9 mouse cellular contexts compared by ENCODE assay signal in the genomic region with DNA sequence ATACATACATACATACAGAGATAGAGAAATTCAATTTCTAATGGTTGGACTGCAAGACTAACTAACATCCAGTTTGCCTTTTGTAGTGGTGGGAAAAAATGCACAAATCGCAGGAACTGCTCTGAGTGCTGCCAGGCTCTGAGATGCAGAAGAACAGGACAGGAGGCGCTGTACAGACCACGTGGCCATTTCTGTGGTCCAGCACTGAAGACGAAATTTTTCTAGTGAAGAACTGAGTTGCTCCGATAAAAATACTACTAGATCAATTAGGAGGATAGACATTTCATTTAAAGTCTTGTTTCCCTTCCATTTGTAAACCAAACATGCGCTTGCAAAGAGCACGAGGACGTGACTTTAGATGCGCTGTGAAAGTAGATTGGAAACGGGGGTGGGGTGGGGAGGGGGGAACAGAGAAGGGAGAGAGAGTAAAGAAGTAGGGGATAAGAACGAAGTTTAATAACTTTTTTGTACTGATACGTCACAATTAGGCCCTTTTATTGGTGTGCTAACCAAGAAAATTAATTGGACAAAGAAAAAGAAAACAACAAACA. TPM values are rescaled to one million over a fixed set of nuclear protein-coding genes. Genes with fewer than 3 reads are reported as not detected.
DNase-seq lines count a peak whose midpoint lies in the region; ATAC-seq lines count a peak whose summit lies in the region.
"Had no signal": no experiment of that assay in that cellular context is flagged by ENCODE, and none has a peak within 500 bp of the region (broad histone marks: within the 10 kb centered on the region; RNA-seq: fewer than 3 reads in every experiment).

No protein-coding gene starts in this region.

- ATAC-seq in embryonic facial prominence, embryonic 14.5 days (ENCODE audit: low read depth) = 0 out of 2 replicates have a peak, but pooled peaks have one; percentile 24
- ATAC-seq in intestine, embryonic 16.5 days = no peak
- 0 out of 2 replicates have a peak, but pooled peaks have one; percentile 24 for ATAC-seq in midbrain, embryonic 13.5 days

- no peaks in the 10 kb centered on the region for H3K4me1 ChIP-seq in embryonic facial prominence, embryonic 14.5 days (ENCODE audit: control insufficient read depth, insufficient read depth, low read length)
- peaks cover 7% of the 10 kb centered on the region for H3K4me1 ChIP-seq in intestine, embryonic 16.5 days (ENCODE audit: control insufficient read depth, insufficient read depth, low read length)
- H3K4me1 ChIP-seq in midbrain, embryonic 13.5 days (replicated peaks) = peaks cover 22% of the 10 kb centered on the region

- DNase-seq in left cerebral cortex, postnatal 4 days = peak; percentile 34
- no peak for DNase-seq in left cerebral cortex, adult 8-10 months (ENCODE audit: low spot score in 2 of 2)
- DNase-seq in adipocyte (ENCODE audit: low spot score) = peak; percentile 54
- DNase-seq in embryonic facial prominence, embryonic 14.5 days (ENCODE audit: low spot score) = peak; percentile 87
- DNase-seq in urinary bladder, postnatal 25 days (ENCODE audit: low spot score) = no peak
- no peak for DNase-seq in gastrocnemius, postnatal 36 days

- intact Hi-C loops in left cerebral cortex, postnatal 4 days (cut with DNase I) = loop anchor here (5.0 kb wide), 1 partner anchor 106 kb away; no protein-coding TSS in a partner anchor
- intact Hi-C loops in gastrocnemius, postnatal 36 days (cut with DNase I) = loop anchor here (5.0 kb wide), 1 partner anchor 541 kb away; no protein-coding TSS in a partner anchor

- no peak overlapping the region; the same call in 1 of the 2 replicates for H3K27ac ChIP-seq in embryonic facial prominence, embryonic 14.5 days (replicated peaks; ENCODE audit: low read depth, low read length)
- no peak overlapping the region for H3K27ac ChIP-seq in intestine, embryonic 16.5 days (ENCODE audit: low read length)
- no peak overlapping the region for H3K27ac ChIP-seq in midbrain, embryonic 13.5 days

- WGBS in embryonic facial prominence, embryonic 14.5 days = 0% methylated on average over 12 of the region's 12 CpGs
- under 1% methylated on average over 12 of the region's 12 CpGs for WGBS in intestine, embryonic 16.5 days
- WGBS in midbrain, embryonic 13.5 days = under 1% methylated on average over 12 of the region's 12 CpGs

- no peaks in the 10 kb centered on the region for H3K27me3 ChIP-seq in embryonic facial prominence, embryonic 14.5 days (replicated peaks; ENCODE audit: control insufficient read depth, insufficient read depth, low read length)
- no peaks in the 10 kb centered on the region for H3K27me3 ChIP-seq in intestine, embryonic 16.5 days (replicated peaks; ENCODE audit: control insufficient read depth, insufficient read depth, low read length)
- H3K27me3 ChIP-seq in midbrain, embryonic 13.5 days = peaks cover 6% of the 10 kb centered on the region

- H3K4me2 ChIP-seq in embryonic facial prominence, embryonic 14.5 days (ENCODE audit: low read depth, low read length) = peak overlapping the region; percentile 97
- peak overlapping the region; percentile 63 for H3K4me2 ChIP-seq in intestine, embryonic 16.5 days (ENCODE audit: low read depth, low read length)
- H3K4me2 ChIP-seq in midbrain, embryonic 13.5 days (replicated peaks) = peak overlapping the region; percentile 91

- H3K36me3 ChIP-seq in embryonic facial prominence, embryonic 14.5 days (ENCODE audit: control insufficient read depth, insufficient read depth, low read length) = no peaks in the 10 kb centered on the region
- no peaks in the 10 kb centered on the region for H3K36me3 ChIP-seq in intestine, embryonic 16.5 days (ENCODE audit: control insufficient read depth, insufficient read depth, low read length)
- H3K36me3 ChIP-seq in midbrain, embryonic 13.5 days = no peaks in the 10 kb centered on the region

- peak overlapping the region; percentile 61 for H3K9ac ChIP-seq in embryonic facial prominence, embryonic 14.5 days (ENCODE audit: low read depth, low read length)
- no peak overlapping the region for H3K9ac ChIP-seq in intestine, embryonic 16.5 days (ENCODE audit: low read depth, low read length)
- peak overlapping the region; percentile 29 for H3K9ac ChIP-seq in midbrain, embryonic 13.5 days (replicated peaks)

- peak overlapping the region; percentile 54 for H3K4me3 ChIP-seq in embryonic facial prominence, embryonic 14.5 days (ENCODE audit: low read depth, low read length)
- H3K4me3 ChIP-seq in intestine, embryonic 16.5 days (ENCODE audit: low read length) = peak overlapping the region; percentile 49
- H3K4me3 ChIP-seq in midbrain, embryonic 13.5 days (replicated peaks) = peak overlapping the region; percentile 61

- no peaks in the 10 kb centered on the region for H3K9me3 ChIP-seq in embryonic facial prominence, embryonic 14.5 days (ENCODE audit: control insufficient read depth, low read length)
- H3K9me3 ChIP-seq in intestine, embryonic 16.5 days (ENCODE audit: control insufficient read depth, low read length) = no peaks in the 10 kb centered on the region
- H3K9me3 ChIP-seq in midbrain, embryonic 13.5 days = no peaks in the 10 kb centered on the region

RNA-seq across cellular contexts. Expression of gene Trim27, which starts 7.6 kb away (rescaled TPM):
- total RNA-seq in left cerebral cortex, postnatal 4 days (2021) = 10 to 100 TPM; 57.6 to 65.0 TPM
- total RNA-seq in left cerebral cortex, adult 8-10 months (2022) = 10 to 100 TPM; 34.1 to 39.5 (median 35.3) TPM
- 111 and 127 TPM in 2 replicates for polyA plus RNA-seq in embryonic facial prominence, embryonic 14.5 days (2014; fragmentation: Nextera tagmentation; extraction: Ambion mirVana)
- 119 and 122 TPM in 2 replicates for polyA plus RNA-seq in intestine, embryonic 16.5 days (2015; fragmentation: Nextera tagmentation; extraction: Ambion mirVana)
- 87.2 and 95.5 TPM in 2 replicates for polyA plus RNA-seq in midbrain, embryonic 13.5 days (2015; fragmentation: Nextera tagmentation; extraction: Ambion mirVana)
- total RNA-seq in gastrocnemius, postnatal 36 days (2021) = 10 to 100 TPM; 19.8 to 20.7 TPM

RNA-seq across cellular contexts. Expression of gene Olfr1368, which starts 26.0 kb away (rescaled TPM):
- total RNA-seq in left cerebral cortex, postnatal 4 days (2021) = not detected
- not detected for total RNA-seq in left cerebral cortex, adult 8-10 months (2022)
- not detected in 2 replicates for polyA plus RNA-seq in embryonic facial prominence, embryonic 14.5 days (2014; fragmentation: Nextera tagmentation; extraction: Ambion mirVana)
- polyA plus RNA-seq in intestine, embryonic 16.5 days (2015; fragmentation: Nextera tagmentation; extraction: Ambion mirVana) = not detected in 2 replicates
- polyA plus RNA-seq in midbrain, embryonic 13.5 days (2015; fragmentation: Nextera tagmentation; extraction: Ambion mirVana) = not detected in 2 replicates
- total RNA-seq in gastrocnemius, postnatal 36 days (2021) = not detected
- total RNA-seq: layer of hippocampus, postnatal 36 days had no signal

RNA-seq across cellular contexts. Expression of gene Olfr263, which starts 42.2 kb away (rescaled TPM):
- not detected for total RNA-seq in left cerebral cortex, postnatal 4 days (2021)
- total RNA-seq in left cerebral cortex, adult 8-10 months (2022) = not detected
- polyA plus RNA-seq in embryonic facial prominence, embryonic 14.5 days (2014; fragmentation: Nextera tagmentation; extraction: Ambion mirVana) = 0.18 TPM in 1 of 2 replicates, not detected in the other
- not detected in 2 replicates for polyA plus RNA-seq in intestine, embryonic 16.5 days (2015; fragmentation: Nextera tagmentation; extraction: Ambion mirVana)
- not detected in 2 replicates for polyA plus RNA-seq in midbrain, embryonic 13.5 days (2015; fragmentation: Nextera tagmentation; extraction: Ambion mirVana)
- not detected for total RNA-seq in gastrocnemius, postnatal 36 days (2021)
- total RNA-seq: layer of hippocampus, postnatal 36 days had no signal

Comparison
In these comparisons a context has a peak if more than half of its experiments do, and no peak if none do; other contexts are left out.
1. DNase-seq: peak in left cerebral cortex, postnatal 4 days (single experiment), adipocyte (single experiment) and embryonic facial prominence, embryonic 14.5 days (single experiment); none in left cerebral cortex, adult 8-10 months (0 of 2), urinary bladder, postnatal 25 days (single experiment) and gastrocnemius, postnatal 36 days (0 of 2).
2. Peak in every context shown above with its lines, with median percentiles within 50 percentile points of each other: H3K4me2 ChIP-seq and H3K4me3 ChIP-seq.